Mouse (Mus musculus): ENCODE results near the gene Fignl2.
A peak's percentile ranks its signal among the peaks of the same experiment; 100 is the strongest.

Gene Fignl2

DNA sequence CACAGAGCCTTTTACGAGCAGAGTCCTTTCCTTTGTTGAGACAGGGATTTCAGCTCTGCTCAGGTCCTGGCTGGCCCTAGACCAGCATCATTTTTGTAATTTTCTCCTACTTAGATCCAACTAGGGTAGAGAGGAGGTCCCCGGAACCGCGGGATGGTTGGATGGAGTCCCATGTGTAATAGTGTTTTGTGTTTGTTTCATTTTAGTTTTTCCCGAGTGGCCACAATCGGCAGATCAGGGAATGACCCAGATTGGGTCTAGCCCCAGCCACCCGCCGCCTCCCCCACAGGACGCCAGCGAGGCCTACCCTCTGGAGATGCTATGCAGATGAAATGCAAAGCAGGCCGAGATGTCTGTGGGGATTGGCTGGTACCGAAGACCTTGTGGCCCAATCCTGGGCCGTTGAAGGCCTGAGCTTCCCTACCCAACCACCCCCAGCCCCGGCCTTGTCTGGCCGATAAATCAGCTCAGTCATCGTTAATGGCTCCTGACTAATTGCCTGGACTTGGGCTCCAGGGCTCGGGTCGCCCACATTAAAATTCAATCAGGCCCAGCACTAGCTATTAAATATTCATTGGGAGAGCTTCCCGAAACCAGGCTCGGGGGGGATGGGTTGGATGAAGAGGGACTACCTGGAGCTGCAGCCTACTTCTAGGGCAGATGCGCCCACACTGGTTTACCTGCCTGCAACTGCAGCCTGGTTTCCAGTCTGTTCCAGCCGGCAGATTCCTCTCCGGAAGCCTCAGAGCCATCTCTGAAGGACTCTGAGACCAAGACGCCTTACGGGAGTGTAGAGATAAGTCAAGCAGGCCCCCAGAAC, 14.7 kb upstream of the Fignl2 start:
- DNase-seq (ENCODE audit: low read depth, low spot score), result peak; percentile 89

GRCm38 (mm10) chr15:101092121-101092828, 13.9 kb upstream of the Fignl2 start:
- DNase-seq (ENCODE audit: low read depth, low spot score), result no peak

DNA sequence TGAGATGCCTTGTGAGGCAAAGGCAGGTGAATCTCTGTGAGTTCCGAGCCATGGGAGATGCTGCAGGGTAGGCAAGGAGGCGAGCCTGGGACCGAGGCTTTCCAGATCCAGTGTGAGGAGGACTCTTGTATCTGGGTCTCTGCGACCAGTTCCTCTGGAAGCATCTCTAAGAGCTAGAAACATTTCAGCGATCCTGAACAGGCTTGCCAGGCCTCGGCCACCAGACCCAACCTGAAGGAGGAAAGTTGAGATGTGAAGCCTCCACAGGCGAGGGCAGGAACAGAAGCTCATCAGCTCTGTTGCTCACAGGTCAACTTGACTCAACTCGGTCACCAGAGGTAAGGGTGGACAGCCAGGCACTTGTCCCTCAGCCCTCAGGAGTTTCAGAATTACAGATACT, 13.2 kb upstream of the Fignl2 start:
- DNase-seq (ENCODE audit: low read depth, low spot score), result no peak

GRCm38 (mm10) chr15:101088291-101088690, 9.9 kb upstream of the Fignl2 start:
- DNase-seq (ENCODE audit: low read depth, low spot score), result no peak

- no peak for DNase-seq (ENCODE audit: low read depth, low spot score)
Observed at GRCm38 (mm10) chr15:101086956-101087355, 8.6 kb upstream of the Fignl2 start.

DNA sequence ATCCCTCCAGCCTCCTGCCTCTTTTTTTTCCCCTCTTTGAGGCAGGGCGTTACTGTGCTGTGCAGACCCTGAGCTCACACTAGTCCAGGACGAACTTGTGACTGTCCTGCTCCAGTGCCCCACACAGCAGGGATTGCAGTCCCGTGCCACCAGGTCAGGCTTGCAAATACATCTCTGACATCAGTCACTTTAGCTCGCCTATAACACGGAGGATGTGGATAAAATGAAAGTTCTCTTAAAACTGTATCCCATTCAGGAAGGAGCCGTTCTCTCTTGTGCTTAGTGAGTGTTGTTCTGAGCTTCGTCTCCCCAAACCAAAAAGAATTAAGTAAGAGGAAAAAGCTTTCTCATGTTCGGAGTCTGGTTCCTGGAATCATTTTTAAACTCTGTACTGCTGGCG, 8.1 kb upstream of the Fignl2 start:
- no peak for DNase-seq (ENCODE audit: low read depth, low spot score)

DNA sequence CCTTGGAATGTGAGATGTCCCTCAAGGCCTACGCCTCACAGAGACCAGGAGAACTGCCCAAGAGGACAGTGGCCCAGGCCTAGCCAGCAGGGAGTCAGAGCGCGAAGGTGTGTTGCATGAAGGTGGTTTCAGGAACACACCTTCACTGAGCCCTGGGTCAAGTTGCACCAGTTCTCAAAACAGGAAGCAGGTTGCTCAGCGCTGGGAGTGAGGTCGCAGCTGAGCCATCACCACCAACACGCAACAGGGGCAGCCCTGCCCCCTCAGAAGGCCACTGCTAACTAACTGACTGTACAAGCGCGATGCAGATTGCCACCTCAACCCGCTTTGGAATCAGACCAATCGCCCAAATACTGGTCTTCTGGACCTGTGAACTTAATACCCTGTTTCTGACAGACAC, 6.1 kb upstream of the Fignl2 start:
- DNase-seq (ENCODE audit: low read depth, low spot score), result no peak

GRCm38 (mm10) chr15:101082236-101082635, 3.9 kb upstream of the Fignl2 start:
- DNase-seq (ENCODE audit: low read depth, low spot score), result peak; percentile 80

GRCm38 (mm10) chr15:101081035-101081548, 2.7 kb upstream of the Fignl2 start:
- no peak for DNase-seq (ENCODE audit: low read depth, low spot score)

DNA sequence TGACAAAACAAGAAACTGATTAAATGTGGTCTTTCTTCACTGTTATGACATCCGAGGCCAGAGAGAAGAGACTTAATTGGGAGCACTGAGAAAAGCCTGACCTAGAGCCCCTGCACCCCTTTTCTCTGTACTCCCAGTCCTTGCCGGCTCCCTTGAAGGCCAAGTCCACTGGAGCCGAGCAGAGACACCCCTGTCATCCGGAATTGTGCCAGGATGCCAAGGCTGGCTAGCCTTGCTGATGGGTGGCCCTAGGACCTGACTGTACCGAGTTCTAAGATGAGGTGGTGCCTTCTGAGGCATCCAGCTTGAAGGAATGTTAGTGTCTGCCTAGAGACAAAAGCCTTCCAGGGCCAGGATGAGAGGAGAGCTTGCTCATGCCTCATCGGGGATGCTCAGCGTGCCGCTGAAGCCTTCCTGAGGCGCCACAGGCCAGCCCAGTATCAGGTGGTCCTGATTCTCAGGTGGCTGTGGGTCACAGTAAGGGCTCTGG, 1.7 kb upstream of the Fignl2 start:
- no peak for DNase-seq (ENCODE audit: low read depth, low spot score)

DNA sequence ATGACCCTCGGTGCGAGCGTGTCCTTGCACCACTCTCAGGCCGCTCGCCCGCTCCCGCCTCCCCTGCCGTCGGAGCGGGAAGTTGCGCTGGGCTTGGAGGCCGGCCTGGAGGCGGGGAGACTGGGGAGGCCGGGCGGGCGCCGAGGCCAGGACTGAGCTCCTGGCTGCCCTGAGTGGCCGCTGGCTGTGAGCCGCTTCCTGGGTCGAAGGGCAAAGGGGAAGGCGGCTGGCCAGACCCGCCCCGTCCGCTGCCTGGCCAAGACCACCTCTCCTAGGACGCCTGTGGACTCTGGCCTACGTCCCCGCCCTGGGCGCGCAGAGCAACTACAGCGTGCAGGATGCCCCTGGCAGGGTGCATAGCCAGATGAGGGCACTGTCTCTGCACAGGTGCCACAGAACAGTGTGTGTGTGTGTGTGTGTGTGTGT, 377 bp upstream of the Fignl2 start:
- DNase-seq (ENCODE audit: low read depth, low spot score), result peak; percentile 57

GRCm38 (mm10) chr15:101077001-101077812, 1.2 kb downstream of the Fignl2 start:
- no peak for DNase-seq (ENCODE audit: low read depth, low spot score)

GRCm38 (mm10) chr15:101076071-101077000, 2.0 kb downstream of the Fignl2 start:
- DNase-seq (ENCODE audit: low read depth, low spot score), result no peak

- DNase-seq (ENCODE audit: low read depth, low spot score), result no peak
Observed at GRCm38 (mm10) chr15:101075656-101076055, 2.7 kb downstream of the Fignl2 start.

DNA sequence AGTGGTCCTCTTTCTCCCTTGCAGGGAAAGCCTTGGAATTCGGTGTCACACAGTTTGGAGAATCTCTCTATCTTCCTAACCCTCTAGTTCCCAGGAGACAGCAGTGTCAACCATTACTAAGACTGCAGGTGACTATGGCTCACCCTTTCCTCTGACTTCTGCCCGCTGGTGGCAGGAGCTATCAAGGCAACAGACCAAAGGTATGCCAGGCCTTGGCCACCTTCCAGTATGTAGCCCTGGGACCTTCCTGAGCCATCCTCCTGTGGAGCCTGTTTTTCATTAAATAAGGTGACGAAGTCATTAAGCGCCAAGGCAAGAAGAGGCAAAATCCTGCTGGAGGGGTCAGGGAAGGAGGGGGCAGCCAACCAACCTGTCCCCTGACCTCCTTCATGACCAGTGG, 3.2 kb downstream of the Fignl2 start:
- DNase-seq (ENCODE audit: low read depth, low spot score), result no peak

DNA sequence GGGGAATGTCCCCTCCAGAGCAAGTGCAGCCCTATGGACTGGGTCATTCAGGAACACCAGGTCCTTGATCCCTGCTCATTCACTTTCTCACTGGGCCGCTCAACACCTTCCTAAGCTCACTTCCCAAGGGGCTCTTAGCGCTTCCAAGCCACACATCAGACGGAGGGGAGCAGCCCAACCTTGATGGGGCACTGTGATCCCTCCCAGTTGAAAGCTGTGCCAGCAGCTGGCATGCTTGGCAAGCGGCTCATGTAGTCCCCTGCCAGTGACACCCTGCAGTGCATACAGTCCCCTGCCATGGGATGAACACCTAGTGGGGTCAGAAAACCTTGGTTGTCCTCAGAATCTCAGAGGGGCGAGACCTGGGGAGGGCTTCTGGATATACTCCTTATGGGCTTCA, 4.3 kb downstream of the Fignl2 start:
- no peak for DNase-seq (ENCODE audit: low read depth, low spot score)

DNA sequence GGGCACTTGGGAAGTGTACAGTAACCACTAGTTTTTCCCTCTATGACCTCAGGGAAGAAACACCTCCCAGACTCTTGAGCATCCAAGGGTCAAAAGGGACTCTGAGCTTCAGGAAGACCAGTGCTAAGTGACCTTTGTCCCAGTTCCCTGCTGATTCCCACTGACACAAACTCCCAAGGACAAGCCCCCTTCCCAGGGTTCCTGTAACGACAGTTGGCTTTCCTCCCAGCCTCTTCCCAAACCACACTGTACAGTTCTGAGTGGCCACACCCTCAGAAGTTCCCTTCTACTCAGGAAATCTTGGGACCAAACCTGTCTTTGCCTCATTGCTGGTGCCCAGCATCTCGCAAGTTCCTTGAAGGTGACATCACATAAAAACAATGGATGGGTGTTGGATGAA, 5.6 kb downstream of the Fignl2 start:
- no peak for DNase-seq (ENCODE audit: low read depth, low spot score)

DNA sequence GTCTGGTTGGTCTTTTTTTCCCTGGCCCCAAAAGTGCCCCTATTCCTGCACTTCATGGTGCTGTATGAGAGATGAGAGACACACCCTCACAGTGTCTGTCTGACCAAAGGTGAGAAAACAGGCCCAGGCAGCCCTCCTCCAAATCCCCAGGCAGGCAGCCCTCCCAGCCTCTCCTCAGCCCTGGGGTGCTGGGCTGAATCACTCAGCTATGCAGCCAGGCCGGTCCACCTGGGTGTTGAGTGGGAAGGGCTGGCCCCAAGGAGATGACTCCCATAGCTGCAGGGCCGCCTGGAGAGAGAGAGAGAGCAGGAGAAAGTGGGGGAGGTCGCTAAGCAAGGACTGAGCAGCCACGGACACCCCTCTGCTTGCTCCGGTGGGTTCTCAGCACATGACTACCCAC, 7.6 kb downstream of the Fignl2 start:
- DNase-seq (ENCODE audit: low read depth, low spot score), result no peak

- DNase-seq (ENCODE audit: low read depth, low spot score), result no peak
Observed at GRCm38 (mm10) chr15:101069641-101070190, 8.7 kb downstream of the Fignl2 start.

DNA sequence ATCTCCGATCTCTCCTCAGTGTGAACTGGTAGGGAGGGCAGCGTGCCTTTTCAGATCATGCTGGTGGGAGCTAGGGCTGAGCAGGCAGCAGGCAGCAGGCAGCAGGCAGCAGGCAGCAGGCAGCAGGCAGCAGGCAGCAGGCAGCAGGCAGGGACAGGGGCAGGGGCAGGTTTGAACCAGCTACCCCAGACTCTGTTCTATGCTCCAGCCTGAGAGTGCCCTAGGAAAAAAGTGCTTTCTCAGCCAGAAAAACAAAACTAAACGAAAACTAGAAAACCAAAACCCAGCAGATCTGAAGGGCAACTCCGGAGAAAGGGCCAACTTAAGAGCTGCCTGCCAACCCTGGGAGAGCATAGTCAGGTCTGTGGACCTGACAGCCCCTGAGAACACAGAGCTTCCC, 9.7 kb downstream of the Fignl2 start:
- DNase-seq (ENCODE audit: low read depth, low spot score), result no peak

Data from forelimb bud, embryonic 11.5 days (tissue).